Mouse (Mus musculus): ENCODE data around the gene 1700029I15Rik.

DNA sequence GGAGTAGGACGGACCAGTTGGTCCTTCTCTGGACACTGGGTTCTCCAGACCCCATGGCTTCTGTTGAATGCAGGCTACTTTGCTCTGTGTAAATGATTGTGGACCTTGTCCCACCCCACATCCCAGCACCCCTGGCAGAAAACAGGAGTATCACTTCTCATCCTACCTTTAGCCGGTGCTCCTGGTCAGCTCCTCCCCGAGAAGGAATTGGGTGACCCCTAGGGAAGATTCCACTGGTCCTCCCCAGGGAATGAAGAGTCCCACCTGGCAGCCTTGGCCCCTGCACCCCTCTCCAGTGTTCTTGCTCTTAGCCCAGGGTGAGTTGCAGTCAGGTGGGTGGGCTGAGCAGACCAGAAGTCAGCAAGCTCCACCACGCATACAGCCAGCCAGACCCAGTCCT, 18.3 kb upstream of the 1700029I15Rik start:
- TF ChIP-seq GATA1 (IDR thresholded peaks at IDR 0.05; ENCODE audit: low read length) (no peak), TAL1 (IDR thresholded peaks at IDR 0.05; ENCODE audit: low read length) (no peak)

Measured in erythroblast, embryonic 14.5 days (primary cell).